Mouse (Mus musculus) gastrocnemius, postnatal 10 days (tissue): ENCODE results near the gene Arhgap10. TPM values are rescaled to one million over a fixed set of nuclear protein-coding genes. Genes with fewer than 3 reads are reported as not detected.

Experiments used
- DNase-seq: peaks from one replicate; pipeline ENCODE4 v3.0.0; 2021; ENCODE audit warnings: mixed read lengths
- total RNA-seq, 2 experiments: library from RNA; stranded (reverse); gene quantifications; 2 replicates each; pipeline ENCODE4 v1.2.3; 2021

The Arhgap10 gene
- total RNA-seq, 2 experiments from 2014 or later, result 56.8 to 57.2 TPM

DNA sequence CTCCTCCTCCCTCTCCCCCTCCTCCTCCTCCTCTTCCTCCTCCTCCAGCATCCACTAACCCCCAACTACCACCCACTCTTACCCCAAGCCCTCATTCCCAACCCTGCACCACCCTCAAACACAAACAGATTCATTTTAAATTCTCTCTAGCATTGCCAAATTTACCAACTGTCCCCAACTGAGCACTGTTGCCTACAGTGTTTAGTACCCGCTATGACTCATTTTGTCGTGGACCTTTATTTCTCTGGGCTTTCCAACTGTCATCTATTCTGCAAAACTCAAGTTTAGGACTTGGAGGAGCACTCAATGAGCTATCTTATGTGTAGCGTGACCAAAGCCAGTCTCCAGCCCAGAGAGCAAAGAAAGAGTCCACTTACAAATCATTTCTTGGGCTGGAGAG, 115.8 kb downstream of the Arhgap10 start:
- DNase-seq, result no peak

DNA sequence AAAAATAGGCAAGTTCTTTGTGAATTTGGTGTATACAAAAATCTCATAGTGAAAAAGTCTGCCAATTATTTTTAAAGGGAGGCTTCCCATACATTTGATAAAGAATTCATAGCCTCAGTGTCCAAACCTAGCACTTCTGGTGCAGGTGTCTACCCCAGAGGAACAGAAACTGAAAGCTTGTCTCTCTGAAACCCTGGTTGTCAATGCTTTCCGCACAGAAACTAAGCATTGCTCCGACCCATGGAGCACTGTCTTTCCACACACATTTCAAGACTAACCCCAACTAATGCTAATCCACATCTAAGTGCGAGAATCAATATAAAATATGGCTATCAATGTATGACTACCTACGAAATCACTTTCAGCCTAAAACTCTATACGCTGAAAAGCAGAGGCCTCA, 116.6 kb downstream of the Arhgap10 start:
- DNase-seq, result no peak

DNA sequence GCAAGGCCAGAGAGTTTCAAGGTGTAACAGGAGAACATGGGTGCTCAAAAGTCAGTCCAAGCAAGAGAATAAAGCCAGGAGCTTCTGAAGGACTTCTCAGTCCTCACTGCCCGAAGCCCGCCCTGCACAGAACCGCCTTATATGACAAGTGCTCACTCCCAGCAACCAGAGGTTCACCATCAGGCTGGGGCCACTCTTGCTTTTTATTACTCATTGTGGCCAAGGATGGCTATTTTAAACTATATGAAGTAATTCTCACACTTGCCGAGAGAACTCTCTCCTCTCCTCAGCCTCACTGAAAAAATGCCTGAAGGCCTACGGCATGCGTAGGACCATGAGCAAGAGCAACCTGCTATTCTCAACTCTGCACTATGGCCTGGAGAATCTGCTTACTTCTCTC, 133.7 kb downstream of the Arhgap10 start:
- DNase-seq, result no peak

DNA sequence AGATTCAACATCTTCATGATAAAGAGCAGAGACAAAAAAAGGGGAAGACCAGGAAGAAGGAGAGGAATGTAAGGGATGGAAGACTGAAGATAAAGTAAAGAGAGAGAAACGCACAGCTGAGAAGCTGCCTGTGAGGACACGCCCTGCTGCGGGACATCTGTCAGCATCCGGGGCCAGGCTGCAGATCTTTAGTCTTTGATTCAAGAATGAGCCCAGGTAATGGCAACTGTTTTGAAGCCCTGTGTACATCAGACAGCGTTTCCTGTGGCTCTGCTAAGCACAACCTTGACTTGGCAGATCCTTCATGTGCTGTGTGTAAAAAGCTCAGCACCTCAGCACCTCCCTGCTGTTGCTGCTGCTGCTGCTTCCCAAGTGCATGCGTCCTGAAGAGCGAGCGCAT, 134.1 kb downstream of the Arhgap10 start:
- no peak for DNase-seq

DNA sequence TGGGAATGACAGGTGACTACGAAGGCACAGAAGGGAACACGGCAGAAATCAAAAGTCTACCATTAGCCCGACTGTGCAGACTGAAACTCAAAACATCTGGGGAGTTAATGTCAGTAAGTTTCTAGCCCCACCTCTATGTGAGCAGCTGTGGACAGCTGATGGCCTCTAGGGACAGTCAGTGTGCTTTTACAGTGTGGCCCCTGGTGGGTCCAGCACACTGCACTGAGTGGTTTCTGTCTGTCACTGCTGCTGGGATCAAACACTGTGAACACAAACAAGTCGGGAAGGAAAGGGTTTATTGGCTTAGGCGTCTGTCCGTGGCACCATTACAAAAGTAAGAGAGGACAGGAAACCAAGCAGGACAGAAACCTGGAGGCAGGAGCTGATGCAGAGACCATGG, 136.9 kb downstream of the Arhgap10 start:
- DNase-seq, result no peak

DNA sequence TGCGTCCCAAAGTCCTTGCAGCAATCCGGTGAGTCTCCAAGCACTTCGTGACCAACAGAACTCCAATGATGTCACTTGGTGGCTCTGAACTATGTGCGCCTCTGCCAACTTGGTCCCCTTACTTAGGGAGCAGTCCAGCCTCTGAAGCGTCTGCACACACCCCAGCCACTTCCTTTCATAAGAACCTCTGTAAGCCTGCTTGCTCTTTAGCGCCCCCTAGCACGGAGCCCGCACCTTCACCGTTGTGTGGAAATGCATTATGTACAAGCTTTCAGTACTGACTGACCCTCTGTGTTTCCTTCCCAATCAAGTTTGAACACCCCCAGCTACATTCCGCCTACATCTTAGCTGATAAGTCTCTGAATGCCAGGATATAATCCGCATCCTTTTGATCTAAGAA, 138.5 kb downstream of the Arhgap10 start:
- peak; percentile 49 for DNase-seq

DNA sequence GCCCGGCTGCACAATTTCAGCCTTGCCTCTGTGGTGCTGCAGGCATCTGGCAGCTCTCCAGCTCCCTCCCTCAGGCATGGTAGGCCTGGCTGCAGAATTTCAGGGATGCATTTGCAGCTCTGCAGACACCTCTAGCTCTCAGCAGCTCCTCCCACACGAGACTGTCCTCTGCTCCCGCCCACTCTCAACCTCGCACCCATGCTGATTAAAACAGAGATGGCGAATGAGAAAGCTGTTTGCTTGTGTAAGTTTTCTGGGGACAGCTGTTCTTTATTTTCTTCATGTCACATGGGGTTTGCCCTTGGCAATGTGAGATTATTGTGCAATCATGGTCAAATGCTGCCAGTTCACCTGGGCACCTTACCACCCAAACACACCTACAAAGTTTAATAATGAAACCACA, 141.3 kb downstream of the Arhgap10 start:
- no peak for DNase-seq

DNA sequence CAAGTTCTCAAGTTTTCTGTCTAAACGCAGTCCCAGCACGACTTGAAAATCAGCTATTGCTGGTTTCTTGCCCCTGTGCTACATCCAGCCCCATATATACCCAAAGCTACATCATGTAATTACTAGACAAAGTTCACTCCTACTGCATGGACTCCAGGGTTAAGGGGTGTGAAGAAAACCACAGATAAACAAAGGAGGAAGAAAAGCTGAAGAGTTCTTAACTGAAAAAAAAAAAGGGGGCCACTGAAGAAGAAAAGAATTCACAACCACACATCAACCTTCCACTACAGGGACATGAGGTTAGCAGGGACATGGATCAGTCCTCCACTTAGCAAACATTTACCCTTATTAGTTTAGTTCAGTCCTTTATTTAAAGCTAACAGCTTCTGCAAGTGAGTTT, 141.8 kb downstream of the Arhgap10 start:
- DNase-seq, result no peak

DNA sequence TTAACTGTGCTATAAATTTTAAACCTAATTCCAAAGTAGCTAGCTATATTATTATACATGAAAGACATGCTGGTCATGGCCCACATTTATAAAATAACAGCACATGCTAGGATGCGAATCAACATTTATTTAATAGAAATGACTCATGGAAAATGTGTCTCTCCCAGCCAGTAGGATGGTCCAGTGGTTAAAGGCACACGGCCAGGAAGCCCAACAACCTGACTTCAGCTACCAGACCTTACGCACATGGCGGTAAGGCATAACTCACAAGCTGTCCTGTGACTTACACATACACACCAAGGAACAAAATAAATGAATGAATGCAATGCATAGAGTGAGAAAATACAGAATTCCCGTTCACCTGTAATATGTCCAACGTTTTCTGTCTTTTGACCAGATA, 146.7 kb downstream of the Arhgap10 start:
- DNase-seq, result no peak

DNA sequence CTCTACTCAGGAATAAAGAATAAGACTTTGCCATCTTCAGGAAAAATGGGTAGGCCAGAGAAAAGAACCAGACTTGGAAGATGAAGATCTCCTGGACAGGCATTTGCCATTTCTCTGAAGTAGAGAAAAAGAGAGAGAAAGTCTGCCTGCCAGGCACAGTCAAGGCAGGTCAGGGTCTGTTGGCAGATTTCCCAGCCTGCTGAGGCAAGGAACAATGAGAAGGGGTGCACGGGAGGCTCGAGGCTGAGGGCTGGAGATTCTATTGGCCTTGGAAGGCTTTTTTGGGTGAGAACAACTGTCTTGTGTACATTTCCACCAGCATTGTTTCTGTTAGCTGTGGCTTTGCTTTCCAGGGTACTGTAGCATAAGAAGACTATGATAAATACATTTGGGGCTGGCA, 147.4 kb downstream of the Arhgap10 start:
- DNase-seq, result no peak

DNA sequence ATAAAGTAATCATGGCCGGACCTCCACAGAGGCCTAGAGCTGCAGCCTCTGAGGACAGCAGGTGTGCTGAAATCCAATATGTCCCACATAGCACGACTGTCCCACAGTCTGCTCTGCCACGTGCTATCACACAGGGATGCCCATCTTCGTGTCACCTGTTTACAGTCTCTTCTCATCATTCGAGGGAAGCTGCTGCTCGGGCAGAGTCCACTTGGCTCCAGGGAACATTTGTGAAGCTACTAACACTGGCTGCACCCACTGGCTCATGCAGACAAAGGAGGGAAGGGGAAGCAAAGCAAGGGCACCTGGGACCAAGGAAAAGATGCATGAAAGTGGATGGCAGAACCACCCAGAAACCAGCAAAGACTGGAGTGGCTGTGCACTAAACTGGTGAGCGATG, 148.1 kb downstream of the Arhgap10 start:
- no peak for DNase-seq

DNA sequence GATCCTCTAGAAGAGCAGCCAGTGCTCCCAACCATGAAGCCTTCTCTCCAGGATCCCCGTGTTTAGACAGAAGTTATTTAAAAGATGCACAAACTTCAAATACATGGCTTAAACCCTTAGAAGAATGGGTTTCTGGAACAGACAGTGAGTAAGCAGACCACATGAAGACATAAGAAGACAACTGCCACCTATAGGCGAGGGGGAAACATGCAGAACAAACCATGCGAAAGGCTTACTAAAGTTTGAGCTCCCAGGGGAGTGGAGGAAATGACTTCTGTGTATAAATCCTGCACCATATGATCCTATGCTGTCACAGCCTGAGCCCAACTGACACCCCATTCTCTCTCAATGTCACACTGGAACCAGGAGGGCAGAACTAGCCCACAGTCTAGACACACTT, 150.7 kb downstream of the Arhgap10 start:
- DNase-seq, result no peak

DNA sequence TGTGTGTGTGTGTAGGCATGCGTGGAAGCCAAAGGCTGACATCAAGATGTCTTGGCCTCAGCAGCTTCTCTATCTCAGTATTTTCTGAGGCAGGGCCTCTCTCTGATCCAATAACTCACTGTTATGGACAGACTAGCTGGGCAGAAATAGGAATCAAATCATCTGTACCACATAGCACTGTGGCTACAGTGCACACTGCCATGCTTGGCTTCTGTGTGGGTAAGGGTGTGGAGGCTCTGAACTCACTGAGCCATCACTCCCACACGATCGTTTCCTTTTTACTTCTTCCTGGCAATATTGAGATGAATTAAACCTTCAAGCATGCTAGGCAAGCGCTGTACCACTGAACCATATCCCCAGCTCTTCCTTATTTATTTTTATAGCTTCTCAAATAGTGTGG, 151.3 kb downstream of the Arhgap10 start:
- DNase-seq, result no peak

DNA sequence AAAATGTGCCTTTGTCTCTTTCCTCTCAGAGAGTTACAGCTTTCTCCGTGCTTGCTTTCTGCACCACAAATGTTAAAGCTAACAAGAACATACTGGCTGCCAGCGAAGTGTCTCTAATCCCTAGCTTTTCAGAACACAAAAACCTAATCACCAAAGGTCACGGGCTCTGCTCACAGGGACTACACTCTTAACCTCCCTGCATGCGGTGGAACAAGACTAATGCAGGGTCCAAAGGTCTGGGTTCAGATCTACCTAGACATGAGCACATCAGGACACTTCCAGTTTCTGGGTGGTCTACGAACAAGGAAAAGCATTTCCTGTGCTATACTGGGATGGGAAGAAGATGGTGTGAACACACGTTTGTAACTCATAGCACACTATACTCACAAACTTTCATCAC, 151.8 kb downstream of the Arhgap10 start:
- no peak for DNase-seq

DNA sequence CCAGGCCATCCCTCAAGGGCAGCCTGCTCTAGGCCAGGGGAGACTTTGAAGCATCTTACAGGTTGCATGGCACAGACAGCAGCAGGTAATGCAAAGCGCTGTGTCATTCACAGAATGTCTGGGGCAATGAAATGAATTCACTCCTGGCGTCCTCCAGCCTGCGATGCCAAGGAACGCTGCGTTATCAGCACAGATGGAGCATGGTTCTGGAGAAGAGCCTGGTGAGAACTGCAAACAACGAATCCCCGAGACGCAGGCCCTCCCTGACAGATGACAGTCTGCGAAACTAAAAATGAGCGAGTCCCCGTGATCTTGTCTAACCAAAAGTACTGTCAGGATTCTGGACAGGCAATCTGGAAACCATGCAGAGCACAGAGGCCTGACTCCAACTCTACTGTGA, 153.3 kb downstream of the Arhgap10 start:
- no peak for DNase-seq

DNA sequence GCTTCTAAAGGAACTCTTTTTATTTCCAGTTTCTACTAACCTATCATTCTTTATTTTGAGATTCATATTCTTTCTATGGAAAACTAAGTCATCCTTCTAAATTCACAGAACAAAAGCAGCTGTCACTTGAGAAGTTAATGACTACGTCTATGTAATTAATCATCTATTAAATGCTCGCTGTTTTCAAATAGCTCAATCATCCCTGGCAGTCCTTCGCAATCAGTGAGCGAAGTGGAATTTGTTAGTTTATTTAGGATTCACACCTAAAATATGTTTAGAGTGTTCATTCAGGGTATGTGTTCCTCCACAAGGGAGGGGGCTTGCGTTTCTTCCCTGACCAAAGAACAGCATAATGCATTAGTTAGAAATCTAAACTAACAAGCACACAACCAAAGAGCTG, 156.9 kb downstream of the Arhgap10 start:
- no peak for DNase-seq

DNA sequence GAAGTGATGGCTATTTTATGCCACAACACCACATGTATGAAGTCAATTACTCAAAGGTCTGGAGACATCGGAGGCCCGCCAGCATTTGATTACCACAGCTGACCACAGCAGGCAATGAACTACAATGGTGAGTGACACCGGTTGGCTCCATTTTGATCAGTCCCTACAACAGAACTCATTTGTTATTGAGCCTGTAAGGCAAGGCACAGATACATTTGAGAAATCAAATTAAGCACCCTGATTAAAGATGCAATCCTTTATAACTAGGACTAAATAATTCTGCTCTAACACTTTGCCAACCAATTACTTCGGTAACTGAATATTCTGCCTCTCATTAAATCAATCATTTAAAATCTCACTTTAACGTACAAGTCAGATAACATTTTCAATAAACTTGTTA, 157.3 kb downstream of the Arhgap10 start:
- DNase-seq, result no peak

DNA sequence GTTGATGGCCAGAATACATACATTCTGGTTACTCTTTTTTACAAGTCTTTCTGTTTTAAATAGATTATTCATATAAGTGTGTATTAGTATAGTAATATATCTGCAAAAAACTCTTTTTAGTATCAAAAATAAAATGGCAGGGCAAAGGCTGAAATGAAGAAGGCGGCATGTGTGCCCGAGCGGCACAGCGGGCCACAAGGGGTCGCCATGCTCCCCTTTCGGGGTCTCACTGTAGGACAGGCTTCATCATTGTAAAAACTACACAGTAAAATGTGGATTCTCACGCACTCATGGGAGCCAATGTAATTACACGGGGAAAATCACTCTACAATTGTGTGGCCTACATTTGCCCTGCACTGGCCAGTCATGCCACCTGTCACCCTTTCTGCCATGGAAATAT, 160.6 kb downstream of the Arhgap10 start:
- DNase-seq, result no peak

DNA sequence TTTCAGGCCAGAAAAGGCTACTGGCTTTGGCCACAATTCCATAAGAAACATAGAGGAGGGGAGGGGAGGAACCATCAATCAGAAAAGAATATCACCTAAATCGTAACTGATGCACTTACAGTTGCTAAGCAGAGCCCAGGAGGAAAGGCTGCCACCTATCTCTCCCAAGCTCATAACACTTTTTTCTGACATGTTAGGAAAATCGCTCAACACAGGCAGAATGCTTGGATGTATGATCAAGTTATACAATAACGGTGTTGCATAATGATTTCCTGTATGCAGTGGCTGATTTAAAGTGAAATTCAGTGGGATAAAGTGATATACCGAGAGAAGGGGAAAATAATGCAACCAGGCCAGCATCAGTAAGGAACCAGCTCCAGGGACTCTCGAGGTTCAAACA, 162.4 kb downstream of the Arhgap10 start:
- DNase-seq, result no peak

DNA sequence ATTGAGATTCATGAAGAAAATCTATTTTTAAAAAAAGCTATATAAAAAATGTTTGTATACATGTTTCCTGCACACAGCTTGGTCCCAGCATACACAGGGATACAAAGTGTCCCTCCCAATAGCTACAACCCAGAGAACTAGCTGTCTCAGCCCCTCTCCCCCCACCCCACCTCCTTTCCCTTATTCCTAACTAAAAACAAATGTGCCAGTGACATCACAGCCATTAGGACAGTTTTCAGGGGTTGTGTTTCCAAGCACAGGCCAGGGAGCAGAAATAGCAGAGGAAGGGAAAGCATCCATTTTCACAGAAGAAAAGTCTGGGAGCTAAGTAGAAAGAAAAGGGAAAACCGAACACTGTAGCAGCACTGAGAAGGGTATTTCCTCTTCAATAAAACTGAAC, 163.6 kb downstream of the Arhgap10 start:
- no peak for DNase-seq

DNA sequence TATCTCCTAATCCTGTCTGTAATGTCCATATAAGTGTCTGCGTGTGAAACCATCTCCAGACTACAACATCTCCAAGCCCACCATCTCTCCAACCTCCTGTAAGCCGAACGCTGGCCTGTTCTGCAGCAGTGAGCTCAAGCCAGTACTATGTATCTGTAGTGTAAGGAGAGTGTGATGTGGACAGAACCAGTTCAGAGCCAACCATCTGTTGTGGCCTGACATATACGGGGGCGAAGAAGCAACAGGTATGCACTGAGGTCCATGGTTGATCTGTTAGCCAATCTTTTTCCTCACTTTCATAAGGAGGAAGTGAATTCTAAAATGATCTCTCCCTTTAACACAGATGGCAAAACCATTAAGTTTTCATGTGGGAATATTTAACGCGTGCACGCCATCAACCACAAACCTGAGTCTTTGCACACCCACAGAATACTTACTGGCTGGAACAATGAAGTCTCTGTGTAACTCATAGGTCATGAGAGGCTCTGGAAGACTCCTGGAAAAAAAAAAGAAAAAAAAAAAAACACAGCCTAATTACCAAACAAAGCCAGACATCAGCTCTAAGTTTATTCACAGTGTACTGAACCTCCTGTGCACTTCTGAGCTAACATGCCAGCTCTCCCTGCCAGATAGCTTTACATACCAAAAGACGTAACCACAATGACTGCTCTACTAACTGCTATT, 166.4 kb downstream of the Arhgap10 start:
- DNase-seq, result no peak

DNA sequence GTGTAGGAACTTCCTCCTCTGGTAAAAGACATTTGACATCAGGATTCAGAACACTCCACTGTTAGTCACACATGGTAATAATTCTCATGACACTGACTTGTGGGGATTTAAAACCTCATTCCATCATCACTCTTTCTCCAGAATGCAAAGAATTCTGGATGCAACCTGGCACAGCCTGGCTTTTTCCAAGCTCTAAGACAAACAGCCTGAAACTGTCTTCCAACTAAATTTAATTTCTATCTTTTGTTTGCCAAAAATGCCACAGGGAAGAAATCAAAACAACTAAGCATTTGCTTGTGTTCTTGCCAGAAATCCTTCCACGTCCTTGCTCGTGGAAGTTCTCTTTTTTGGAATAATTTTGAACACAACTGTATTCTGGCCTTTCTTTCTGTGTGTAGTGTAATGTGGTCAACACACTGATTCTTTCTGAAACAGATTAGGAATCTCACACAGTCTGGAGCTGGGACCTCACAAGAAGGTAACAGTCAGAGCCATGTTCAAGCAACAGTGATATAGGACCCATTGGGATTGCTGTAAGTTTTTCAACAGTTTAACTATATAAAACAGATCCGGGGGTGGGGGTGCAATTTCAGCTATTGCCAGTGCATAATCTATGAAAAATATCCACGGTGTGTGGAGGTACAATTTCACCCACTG, 167.5 kb downstream of the Arhgap10 start:
- no peak for DNase-seq

DNA sequence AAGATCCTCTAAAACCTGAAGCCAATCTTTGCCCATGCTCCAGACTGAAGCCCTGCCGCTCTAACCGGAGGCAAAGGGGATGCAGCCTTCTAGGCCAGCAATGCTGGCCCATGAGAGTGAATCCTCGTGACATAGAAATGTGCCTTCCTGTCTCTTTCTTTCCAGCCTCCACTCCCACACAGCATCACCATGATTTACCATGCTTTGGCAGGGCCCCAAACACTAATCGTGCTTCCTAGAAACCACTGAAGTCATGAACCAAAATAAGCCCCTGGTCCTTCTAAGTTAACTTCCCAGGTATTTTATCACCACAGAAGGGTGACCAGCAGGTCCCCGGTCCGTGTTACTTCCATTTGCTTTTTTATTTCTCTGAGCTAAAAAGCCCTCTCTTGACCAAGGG, 173.8 kb downstream of the Arhgap10 start:
- DNase-seq, result no peak

DNA sequence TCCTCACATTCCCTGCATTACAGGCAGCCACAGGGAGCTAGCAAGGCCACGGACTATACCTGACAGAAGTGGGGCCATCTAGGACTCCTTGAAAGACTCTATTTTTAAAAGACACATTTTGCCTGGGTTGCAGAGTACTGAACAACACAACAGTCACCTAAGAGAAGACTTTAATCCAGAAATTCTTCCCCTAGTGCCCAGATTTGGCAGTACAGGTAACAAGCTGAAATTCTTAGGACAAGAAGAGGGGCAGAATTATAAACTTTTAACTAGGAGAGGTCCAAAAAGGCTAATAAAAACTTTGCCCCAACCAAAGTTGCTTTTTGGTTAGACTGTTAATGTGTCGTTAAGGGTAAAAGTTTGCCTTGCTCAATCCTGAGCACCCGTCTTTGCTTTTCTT, 174.4 kb downstream of the Arhgap10 start:
- DNase-seq, result no peak

DNA sequence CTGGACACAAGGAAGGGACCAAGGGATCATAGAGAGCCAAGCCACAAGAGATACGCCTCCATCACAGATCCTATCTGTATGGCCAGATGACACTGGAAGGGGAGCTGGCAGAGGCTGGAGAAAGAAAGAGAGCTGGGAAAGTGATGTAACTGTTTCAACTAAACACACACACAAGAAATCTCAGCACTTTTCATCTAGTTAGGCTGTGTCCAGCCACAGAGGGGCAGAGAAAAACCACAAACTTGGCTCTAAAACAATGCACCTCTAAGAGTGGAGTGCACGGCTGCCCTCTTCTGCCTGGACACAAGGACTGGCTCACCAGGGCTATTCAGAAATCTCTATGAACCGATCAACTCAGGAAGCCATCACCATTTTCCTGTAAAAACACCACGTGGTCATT, 175.6 kb downstream of the Arhgap10 start:
- DNase-seq, result no peak
